Mouse (Mus musculus) midbrain, embryonic 11.5 days (tissue): Measurements from ENCODE around the gene Gm7173. TPM values are rescaled to one million over a fixed set of nuclear protein-coding genes. Genes with fewer than 3 reads are reported as not detected.
A peak's percentile ranks its signal among the peaks of the same experiment; 100 is the strongest.

Experiments
- ATAC-seq: fragments of 200-750 bp; cut with Nextera tagmentation; 2 replicates; pipeline ENCODE4 v1.8.0; 2017; ENCODE audit warnings: moderate TSS enrichment, moderate library complexity; ENCODE audit not compliant: low FRiP score
- DNase-seq: peaks from one replicate; pipeline ENCODE4 v3.0.0; 2015; ENCODE audit warnings: low spot score; ENCODE audit errors: missing footprints
- H3K27ac ChIP-seq: fragments of 300-500 bp; sonication (generic); 2 replicates; pipeline ENCODE4 v1.5.1; 2014; ENCODE audit warnings: low read depth, low read length
- H3K27me3 ChIP-seq: fragments of 300-500 bp; sonication (generic); 2 replicates; pipeline ENCODE4 v1.6.1; 2014; ENCODE audit warnings: mild to moderate bottlenecking, low read length, moderate library complexity, mixed read lengths; ENCODE audit not compliant: control insufficient read depth, insufficient read depth
- H3K36me3 ChIP-seq: fragments of 300-500 bp; sonication (generic); 2 replicates; pipeline ENCODE4 v1.6.1; 2014; ENCODE audit warnings: mild to moderate bottlenecking, low read length, moderate library complexity, mixed read lengths; ENCODE audit not compliant: control insufficient read depth, insufficient read depth
- H3K4me1 ChIP-seq: fragments of 300-500 bp; sonication (generic); 2 replicates; pipeline ENCODE4 v1.6.1; 2014; ENCODE audit warnings: low read length; ENCODE audit not compliant: control insufficient read depth, insufficient read depth
- H3K4me2 ChIP-seq: fragments of 300-500 bp; sonication (generic); 2 replicates; pipeline ENCODE4 v1.6.1; 2014; ENCODE audit warnings: mild to moderate bottlenecking, moderate library complexity
- H3K4me3 ChIP-seq: fragments of 300-500 bp; sonication (generic); 2 replicates; pipeline ENCODE4 v1.5.1; 2014; ENCODE audit warnings: low read depth, low read length
- H3K9ac ChIP-seq: fragments of 300-500 bp; sonication (generic); 2 replicates; pipeline ENCODE4 v1.6.1; 2014; ENCODE audit warnings: low read length
- H3K9me3 ChIP-seq: fragments of 300-500 bp; sonication (generic); 2 replicates; pipeline ENCODE4 v1.6.1; 2016; ENCODE audit warnings: low read length; ENCODE audit not compliant: control insufficient read depth
- WGBS: fragments of 180-500 bp; shearing (Covaris S2); extraction: QIAGEN DNeasy Blood & Tissue Kit; methylation state at CpG from one replicate; pipeline ENCODE4 v1.1.7; 2014; 5-methylcytosine and 5-hydroxymethylcytosine counted together
- polyA plus RNA-seq: library from polyadenylated mRNA; unstranded; fragments of >200 nt; fragmentation: Nextera tagmentation; extraction: Ambion mirVana; gene quantifications from 2 replicates; pipeline ENCODE4 v1.2.1, GENCODE M21; 2014

Gene Gm7173
- polyA plus RNA-seq: 0.04 and 0.38 TPM in 2 replicates

- no peaks in the 10 kb centered on the region for H3K27me3 ChIP-seq
- H3K4me3 ChIP-seq: peak within 1 kb of the TSS; percentile 27
- no peaks in the 10 kb centered on the region for H3K36me3 ChIP-seq
- H3K9me3 ChIP-seq: no peaks in the 10 kb centered on the region
- peak within 1 kb of the TSS; percentile 42 for H3K4me2 ChIP-seq
- ATAC-seq (peak; percentile 77), DNase-seq (peak; percentile 88)
- peak within 1 kb of the TSS; percentile 33; the same call in 1 of the 2 replicates for H3K9ac ChIP-seq
- no peaks in the 10 kb centered on the region for H3K4me1 ChIP-seq
- 25% methylated on average over 23 of the region's 23 CpGs for WGBS
- no peak within 1 kb of the TSS for H3K27ac ChIP-seq
Measured at GRCm38 (mm10) chrX:79516977-79517645, at the start of gene Gm7173. Gene Gm7173 (minus strand): TSS chrX:79517285.

- DNase-seq (peak; percentile 77), ATAC-seq (no peak)
- WGBS: 81% methylated on average over 1 of the region's 1 CpGs
- H3K27me3 ChIP-seq: no peaks in the 10 kb centered on the region
- H3K36me3 ChIP-seq: no peaks in the 10 kb centered on the region
- no peaks in the 10 kb centered on the region for H3K4me1 ChIP-seq
- H3K9me3 ChIP-seq: no peaks in the 10 kb centered on the region
- no peak overlapping the region for H3K4me2 ChIP-seq
- peak overlapping the region; percentile 27 for H3K4me3 ChIP-seq
- no peak overlapping the region for H3K27ac ChIP-seq
- H3K9ac ChIP-seq: no peak overlapping the region
Measured at GRCm38 (mm10) chrX:79517646-79518016, 546 bp upstream of the Gm7173 start.

GRCm38 (mm10) chrX:79316790-79317189, 200.3 kb downstream of the Gm7173 start:
- H3K4me3 ChIP-seq: no peak overlapping the region
- H3K9me3 ChIP-seq: no peaks in the 10 kb centered on the region
- no peaks in the 10 kb centered on the region for H3K27me3 ChIP-seq
- ATAC-seq (no peak), DNase-seq (no peak)
- H3K4me2 ChIP-seq: no peak overlapping the region
- H3K36me3 ChIP-seq: no peaks in the 10 kb centered on the region
- H3K27ac ChIP-seq: no peak overlapping the region
- no peak overlapping the region for H3K9ac ChIP-seq
- no peaks in the 10 kb centered on the region for H3K4me1 ChIP-seq

Other genes starting within 250 kb of the Gm7173 start
- not detected in 2 replicates for gene Mageb16, start 154.2 kb upstream of the Gm7173 start, polyA plus RNA-seq